Mouse (Mus musculus): Measurements from ENCODE around the gene Pold4.
"Not testable (repeated sequence)": the region's sequence is repeated elsewhere in the genome, so short reads cannot be mapped to it uniquely, and the experiment has no call there.

DNA sequence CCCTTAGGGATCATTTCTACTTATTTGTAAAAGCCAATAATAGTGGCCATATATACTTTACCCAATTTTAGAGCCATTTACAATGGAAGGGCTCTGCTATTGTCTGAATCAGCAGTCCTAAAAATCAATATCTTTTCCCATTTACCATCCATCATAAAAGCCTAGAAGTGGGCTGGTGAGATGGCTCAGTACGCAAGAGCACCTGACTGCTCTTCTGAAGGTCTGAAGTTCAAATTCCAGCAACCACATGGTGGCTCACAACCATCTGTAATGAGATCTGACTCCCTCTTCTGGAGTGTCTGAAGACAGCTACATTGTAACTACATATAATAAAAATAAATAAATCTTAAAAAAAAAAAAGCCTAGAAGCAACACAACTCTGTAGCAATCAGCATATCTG is 17.0 kb downstream of the Pold4 start:
- not testable (repeated sequence) for TF ChIP-seq GATA1 (IDR thresholded peaks at IDR 0.05; ENCODE audit: borderline replicate concordance, low read length); CTCF (IDR thresholded peaks at IDR 0.05; ENCODE audit: low read depth, low read length)

All from G1E (cell line).